Mouse (Mus musculus) left cerebral cortex, adult 2 months (tissue): ENCODE data around the gene Fcgrt. TPM values are rescaled to one million over a fixed set of nuclear protein-coding genes. Genes with fewer than 3 reads are reported as not detected.
"Not testable (repeated sequence)": the region's sequence is repeated elsewhere in the genome, so short reads cannot be mapped to it uniquely, and the experiment has no call there.

Source experiments
- DNase-seq, 2 experiments: peaks; one replicate each; pipeline ENCODE4 v3.0.0; 2021 to 2022; ENCODE audit warnings: low spot score in 2 of 2, mixed read lengths in 1 of 2; ENCODE audit errors: extremely low spot score in 1 of 2
- H3K27ac ChIP-seq: fragments of 200-600 bp; 2 replicates; pipeline ENCODE4 v1.8.1; 2022
- H3K4me3 ChIP-seq: fragments of 200-600 bp; 2 replicates; pipeline ENCODE4 v1.8.1; 2022
- CTCF ChIP-seq: fragments of 200-600 bp; IDR thresholded peaks from 2 replicates; pipeline ENCODE4 v1.8.1; 2022; ENCODE audit warnings: antibody characterized with exemption, mild to moderate bottlenecking, moderate library complexity
- intact Hi-C: fragments of 180-260 bp; cut with DNase I; formaldehyde crosslinking; loops from one replicate; pipeline ENCODE4 v1.15.1; 2025
- total RNA-seq, 2 experiments: library from RNA; stranded (reverse); gene quantifications; 2 replicates each; pipeline ENCODE4 v1.2.3; 2021

Gene Fcgrt
- total RNA-seq, 2 experiments from 2014 or later, result 16.7 to 23.4 TPM

DNA sequence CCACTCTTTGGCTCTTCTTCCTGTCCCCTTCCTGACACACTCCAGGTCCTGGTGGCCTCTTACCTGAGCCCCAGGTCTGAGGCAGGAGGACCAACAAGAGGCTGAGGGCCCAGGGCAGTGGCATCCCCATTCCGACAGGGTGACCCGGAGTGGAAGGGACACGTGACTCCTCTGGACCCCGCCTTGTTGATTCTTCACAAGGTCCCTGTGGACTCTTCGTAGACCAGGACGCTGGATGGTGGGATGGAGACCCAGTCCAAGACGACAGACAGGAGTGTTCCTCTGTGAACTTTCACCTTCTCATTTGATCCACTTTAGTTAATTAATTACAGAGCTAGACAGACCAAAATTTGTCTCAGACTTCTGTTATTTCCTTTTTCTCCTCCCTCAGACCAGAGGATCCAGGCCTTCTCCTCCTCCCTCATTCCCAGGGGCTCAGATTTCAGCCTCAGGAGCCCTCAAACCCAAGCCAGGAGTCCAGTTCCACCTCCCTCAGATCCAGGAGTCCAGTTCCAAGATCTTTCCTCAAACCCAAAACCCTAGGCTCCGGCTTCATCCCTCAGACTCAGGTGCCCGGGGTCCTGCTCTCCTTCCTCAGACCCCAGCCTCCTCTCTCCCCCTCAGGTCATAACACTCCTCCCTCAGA, 588 bp downstream of the Fcgrt start:
- no peak for TF ChIP-seq CTCF
- intact Hi-C loops, result no loop called here
- H3K4me3 ChIP-seq, result peak overlapping the region; percentile 39
- peak overlapping the region; percentile 54; the same call in 1 of the 2 replicates for H3K27ac ChIP-seq
- DNase-seq, result no peak

DNA sequence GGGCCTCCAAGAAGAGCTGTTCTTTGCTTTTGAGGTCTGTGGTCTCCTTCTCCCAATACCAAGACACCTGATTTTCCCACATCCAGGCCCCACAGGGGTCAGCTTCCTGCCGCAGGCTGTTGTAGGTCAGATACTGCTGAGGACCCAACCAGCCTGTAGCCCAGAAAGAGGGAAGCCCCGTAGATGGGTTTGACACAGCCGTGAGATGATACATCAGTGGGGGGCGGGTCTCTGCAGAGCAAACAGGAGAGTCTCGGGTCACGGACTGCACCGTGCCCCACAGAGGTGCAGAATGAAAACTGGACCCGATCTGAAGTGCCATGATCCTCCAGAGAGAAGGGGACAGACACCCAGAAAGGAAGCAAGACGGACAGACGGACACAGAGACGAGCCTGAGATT, 1.2 kb downstream of the Fcgrt start:
- intact Hi-C loops, result no loop called here
- TF ChIP-seq CTCF, result no peak
- no peak for DNase-seq
- Histone ChIP-seq H3K4me3 (peak overlapping the region; percentile 39), H3K27ac (no peak overlapping the region)

DNA sequence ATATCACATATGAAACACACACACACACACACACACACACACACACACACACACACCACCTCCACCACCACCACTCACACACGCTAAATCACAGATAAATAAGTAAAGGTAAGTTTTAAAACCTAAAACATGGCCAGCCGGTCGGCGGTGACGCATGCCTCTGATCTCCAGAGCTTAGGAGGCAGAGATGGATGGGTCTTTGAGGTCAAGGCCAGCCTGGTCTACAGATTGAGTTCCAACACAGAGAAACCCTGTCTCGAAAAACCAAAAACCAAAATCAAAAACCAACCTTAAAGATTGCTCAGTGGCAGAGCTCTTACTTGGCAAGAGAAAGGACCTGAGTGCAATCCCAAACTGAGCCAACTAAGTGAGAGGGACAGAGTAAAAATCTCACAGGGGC, 3.6 kb downstream of the Fcgrt start:
- DNase-seq, result no peak
- no peak for TF ChIP-seq CTCF
- intact Hi-C loops, result no loop called here
- no peak overlapping the region for H3K27ac ChIP-seq
- H3K4me3 ChIP-seq, result no peak overlapping the region

DNA sequence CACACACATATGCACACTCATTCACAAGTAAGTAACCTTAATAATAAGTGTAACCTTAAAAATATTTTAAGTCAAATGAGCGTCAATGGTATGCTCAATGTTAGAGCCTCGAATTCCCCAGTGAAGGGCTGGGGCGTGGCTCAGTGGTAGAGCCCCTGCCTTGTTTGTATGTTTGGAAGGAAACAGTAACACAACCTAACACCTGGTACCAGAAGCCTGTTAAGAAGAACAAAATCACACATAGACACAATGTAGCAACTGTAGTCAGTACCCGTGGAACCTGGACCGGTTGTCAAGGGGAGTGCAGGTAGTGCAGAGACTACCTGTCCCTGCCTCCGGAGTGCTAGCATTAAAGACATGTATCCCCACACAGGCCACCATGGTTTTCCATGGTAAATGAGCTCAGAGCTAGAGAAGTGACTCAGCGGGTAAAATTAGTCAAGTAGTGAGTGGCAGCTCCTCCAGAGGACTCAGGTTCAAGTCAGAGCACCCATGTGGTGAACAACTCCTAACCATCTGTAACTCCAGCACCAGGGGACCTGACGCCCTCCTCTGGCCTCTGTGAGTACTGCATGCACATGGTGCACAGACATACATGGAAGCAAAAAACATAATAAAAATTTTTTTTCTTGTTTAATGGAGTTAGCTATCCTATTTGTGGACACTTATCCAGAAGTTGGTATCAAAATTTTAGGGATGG, 5.0 kb downstream of the Fcgrt start:
- Histone ChIP-seq H3K27ac (no peak overlapping the region), H3K4me3 (no peak overlapping the region)
- no peak for DNase-seq
- intact Hi-C loops, result no loop called here
- peak; percentile 30 for TF ChIP-seq CTCF

DNA sequence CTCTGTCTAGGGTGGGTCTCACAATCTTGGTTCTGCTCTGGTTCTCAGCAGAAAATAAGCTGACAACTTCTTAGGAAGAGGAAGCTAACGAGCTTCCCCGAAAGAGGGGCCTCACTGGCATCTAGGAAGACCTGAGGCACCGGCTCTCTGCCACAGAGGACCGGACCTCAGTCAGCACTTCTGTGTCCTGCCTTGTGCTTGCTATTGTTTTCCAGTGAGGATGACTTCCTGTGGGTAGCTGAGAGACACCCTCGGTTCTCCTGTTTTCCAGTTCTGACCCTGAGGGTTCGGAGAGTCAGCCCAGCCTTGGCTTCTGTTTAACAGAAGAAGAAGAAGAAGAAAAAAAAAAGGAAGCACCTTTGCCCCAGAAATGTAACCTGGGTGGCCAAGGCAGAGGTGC, 6.2 kb downstream of the Fcgrt start:
- no peak overlapping the region for H3K27ac ChIP-seq
- no peak for TF ChIP-seq CTCF
- H3K4me3 ChIP-seq, result no peak overlapping the region
- intact Hi-C loops, result no loop called here
- no peak for DNase-seq

DNA sequence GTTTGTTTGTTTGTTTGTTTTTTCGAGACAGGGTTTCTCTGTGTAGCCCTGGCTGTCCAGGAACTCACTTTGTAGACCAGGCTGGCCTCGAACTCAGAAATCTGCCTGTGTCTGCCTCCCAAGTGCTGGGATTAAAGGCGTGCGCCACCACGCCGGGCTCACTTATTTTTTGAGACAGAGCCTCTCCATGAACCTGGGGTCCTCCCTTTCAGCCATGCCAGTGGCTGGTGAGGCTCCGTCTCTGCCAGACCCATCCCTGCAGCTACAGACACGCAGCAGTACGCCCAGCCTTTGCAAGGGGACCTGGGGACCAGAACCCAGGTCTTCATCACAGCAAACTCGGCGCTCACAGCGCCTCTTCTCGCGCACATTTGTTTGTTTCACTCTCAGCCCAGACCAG, 7.7 kb downstream of the Fcgrt start:
- H3K4me3 ChIP-seq, H3K27ac ChIP-seq, DNase-seq, intact Hi-C loops: not testable (repeated sequence)

DNA sequence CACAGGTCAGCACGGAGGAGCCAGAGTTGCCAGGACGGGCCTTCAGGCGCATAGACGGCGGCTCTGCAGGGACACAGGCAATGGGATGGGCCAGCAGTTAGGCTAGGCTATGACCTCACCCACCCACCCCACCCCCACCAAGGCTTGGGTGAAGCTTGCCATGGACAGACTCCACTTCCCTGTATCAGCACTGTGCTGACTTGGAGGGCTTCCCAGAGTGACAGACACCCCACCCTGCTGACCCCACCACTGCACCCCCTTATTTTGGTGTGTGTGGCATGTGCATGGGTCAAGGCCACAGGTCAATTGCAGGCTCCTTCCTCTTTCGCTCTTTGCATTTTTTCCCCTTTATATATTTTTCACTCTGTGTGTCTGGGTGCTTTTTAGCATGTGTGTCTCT, 8.3 kb downstream of the Fcgrt start:
- intact Hi-C loops, result no loop called here
- Histone ChIP-seq H3K4me3 (no peak overlapping the region), H3K27ac (no peak overlapping the region)
- no peak for TF ChIP-seq CTCF
- DNase-seq, result no peak

DNA sequence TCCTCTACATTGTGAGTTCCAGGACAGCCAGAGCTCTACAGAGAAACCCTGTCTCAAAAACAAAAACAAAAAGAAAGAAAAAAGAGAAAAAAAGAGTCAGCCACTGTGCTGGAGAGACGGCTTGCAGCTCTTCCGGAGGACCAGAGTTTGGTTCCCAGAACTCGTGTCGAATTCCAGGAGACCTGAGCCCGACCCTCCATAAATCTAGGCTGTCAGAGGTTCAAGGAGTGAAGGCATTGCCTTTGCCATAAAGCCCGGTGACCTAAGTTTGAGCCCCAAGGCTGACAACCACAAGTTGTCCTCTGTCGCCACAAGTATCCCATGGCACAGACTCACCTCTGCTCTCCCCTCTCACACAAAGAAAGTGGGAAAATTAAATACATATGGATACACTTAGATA, 9.5 kb downstream of the Fcgrt start:
- intact Hi-C loops, result no loop called here
- TF ChIP-seq CTCF, result no peak

DNA sequence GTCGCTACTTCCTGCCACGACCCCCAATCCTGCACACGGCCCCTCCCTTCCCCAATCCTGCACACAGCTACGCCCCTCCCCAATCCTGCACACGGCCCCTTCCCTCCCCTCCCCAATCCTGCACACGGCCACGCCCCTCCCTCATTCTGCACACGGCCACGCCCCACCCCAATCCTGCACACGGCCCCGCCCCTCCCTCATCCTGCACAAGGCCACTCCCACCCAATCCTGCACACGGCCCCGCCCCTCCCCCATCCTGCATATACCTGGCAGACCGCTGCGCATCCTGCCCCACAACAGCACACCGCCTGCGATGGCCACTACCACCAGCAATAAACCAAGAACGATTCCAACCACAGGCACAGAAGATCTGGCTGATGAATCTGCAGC, 10.1 kb downstream of the Fcgrt start:
- no peak for TF ChIP-seq CTCF
- H3K27ac ChIP-seq, result no peak overlapping the region
- H3K4me3 ChIP-seq, result no peak overlapping the region
- intact Hi-C loops, result no loop called here
- no peak for DNase-seq

More for the DNA sequence above, 9.5 kb downstream of the Fcgrt start:
- no peak overlapping the region for H3K4me3 ChIP-seq
- no peak for DNase-seq
- no peak overlapping the region for H3K27ac ChIP-seq

DNA sequence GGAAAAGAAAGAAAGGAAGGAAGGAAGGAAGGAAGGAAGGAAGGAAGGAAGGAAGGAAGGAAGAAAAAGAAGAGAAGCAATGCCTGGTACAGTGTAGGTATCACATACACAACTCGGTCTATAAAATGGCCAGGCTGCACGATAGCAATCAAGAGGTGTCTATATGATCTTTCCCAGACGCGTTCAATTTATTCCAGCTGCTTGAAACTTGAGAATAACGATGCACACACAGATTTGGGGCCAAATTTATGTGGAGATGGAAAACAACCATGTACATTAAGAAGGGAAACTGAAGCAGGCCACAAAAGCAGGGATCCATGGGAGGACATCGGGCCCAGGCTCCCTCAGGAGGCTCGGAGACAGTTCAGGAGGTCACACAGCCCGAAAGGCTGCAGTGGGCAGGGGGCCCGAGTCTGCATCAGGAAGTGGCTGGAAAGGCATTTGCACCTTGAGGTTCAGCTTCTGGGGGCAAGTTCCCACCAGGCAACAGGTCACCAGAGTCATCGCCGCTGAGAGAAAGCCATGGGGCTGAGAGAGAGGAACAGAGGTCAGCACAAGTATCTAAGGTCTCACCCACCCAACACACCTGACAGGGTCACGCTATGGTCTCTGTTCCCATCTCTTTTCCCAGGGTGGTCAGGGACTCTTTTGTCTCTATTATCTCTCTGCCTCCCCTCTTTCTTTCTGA, 10.7 kb downstream of the Fcgrt start:
- H3K4me3 ChIP-seq, result no peak overlapping the region
- intact Hi-C loops, result no loop called here
- no peak for TF ChIP-seq CTCF
- H3K27ac ChIP-seq, result no peak overlapping the region
- DNase-seq, result no peak

DNA sequence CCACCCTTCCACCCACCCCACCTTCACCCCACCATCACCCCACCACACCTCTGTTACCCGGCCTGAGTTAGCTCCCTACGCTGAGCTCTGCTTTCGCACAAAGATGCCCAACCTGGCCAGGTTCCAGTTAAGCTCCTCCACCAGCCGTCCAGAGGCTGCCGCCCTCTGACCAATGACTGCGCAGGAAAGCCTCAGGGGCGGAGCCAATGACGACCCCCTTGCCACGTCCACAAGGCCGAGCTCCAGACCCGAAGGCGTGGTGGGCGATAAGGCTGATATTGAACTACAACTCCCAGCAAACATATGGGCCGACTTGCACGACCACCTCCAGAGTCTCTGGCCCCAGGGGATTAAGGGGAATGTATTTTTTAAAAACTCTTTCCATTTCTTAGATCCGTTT, 11.6 kb downstream of the Fcgrt start, which contains the start of gene Rcn3:
TSS of gene Rcn3 (minus strand) at position 174 of the 400 bp plus-strand sequence.
- Histone ChIP-seq H3K27ac (no peak within 1 kb of the TSS), H3K4me3 (peak within 1 kb of the TSS; percentile 18; the same call in 1 of the 2 replicates)
- no peak for TF ChIP-seq CTCF
- DNase-seq, result peak in 1 of 2 experiments; percentile 23
- intact Hi-C loops, result no loop called here
